Mouse (Mus musculus) splenic B cell, adult 2 months (primary cell): Measurements from ENCODE around the gene Jmjd1c.

Experiments
- DNase-seq: peaks from one replicate; pipeline ENCODE4 v3.0.0-alpha.2; 2011; ENCODE audit warnings: low read depth, low spot score
- H3K27me3 ChIP-seq: 2 replicates; pipeline ENCODE4 v1.6.1; 2012; ENCODE audit warnings: mild to moderate bottlenecking, low read length, moderate library complexity, mixed read lengths; ENCODE audit not compliant: control insufficient read depth, poor library complexity, insufficient read depth, severe bottlenecking
- H3K36me3 ChIP-seq: 2 replicates; pipeline ENCODE4 v1.6.1; 2012; ENCODE audit warnings: mild to moderate bottlenecking, low read length, moderate library complexity, mixed read lengths; ENCODE audit not compliant: control insufficient read depth, poor library complexity, insufficient read depth, severe bottlenecking

The Jmjd1c gene

DNA sequence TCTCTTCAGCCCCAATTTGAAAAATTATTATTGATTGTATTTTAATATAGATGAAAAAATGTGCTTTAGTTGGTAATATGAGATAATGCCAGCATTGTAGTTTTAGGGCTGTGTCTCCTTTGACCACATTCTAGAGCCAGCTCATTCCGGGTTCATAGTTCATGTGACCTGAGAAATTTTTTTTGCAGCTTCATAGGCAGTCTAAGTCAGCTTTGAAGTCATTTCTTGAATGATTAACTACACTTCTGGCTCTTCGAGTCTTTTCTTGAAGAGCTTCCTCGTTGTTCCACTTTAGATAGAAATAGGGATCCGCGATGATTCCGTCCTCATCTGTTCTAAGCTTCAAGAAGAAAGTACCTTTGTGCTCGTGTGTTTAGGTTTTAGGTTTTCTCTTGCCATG is 80.1 kb downstream of the Jmjd1c start:
- Histone ChIP-seq H3K36me3 (no peaks in the 10 kb centered on the region), H3K27me3 (no peaks in the 10 kb centered on the region)
- DNase-seq = no peak

DNA sequence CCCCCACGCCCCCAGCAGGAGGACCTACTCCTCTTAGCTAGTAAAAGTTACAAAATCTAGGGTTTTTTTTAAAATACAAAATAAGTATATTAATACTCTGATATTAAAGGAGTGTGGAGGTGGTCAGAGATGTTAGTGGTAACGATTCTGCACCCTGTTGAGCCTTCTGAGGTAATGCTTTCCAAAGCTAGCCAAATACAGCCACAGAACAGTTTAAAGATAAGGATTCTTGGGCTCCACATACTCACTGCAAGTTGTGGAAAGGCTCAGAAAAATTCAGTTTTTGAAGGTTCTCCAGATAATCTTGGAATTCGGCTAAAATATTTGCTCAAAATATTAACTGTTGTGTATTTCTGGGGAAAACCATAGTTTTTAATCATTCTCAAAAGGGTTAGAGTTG is 81.0 kb downstream of the Jmjd1c start:
- no peak for DNase-seq
- no peaks in the 10 kb centered on the region for H3K36me3 ChIP-seq
- no peaks in the 10 kb centered on the region for H3K27me3 ChIP-seq

DNA sequence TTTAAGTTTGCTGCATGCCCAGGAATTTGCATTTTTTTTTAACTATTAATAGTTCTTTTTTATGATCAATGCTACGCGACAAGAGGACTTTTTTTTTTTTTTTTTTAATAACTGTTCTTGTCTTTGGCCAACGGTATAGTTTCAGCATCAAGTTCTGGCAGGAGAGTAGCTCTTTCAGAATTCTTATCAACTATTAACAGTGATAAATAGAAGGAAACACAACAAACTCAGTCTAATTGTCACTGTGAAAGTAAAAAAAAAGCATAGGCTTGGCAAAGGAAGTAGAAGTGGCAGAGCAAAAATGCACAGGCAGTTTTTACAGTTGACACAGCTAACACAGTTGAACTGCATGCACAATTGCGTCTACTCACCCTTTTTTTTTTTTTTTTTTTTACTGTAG is 81.5 kb downstream of the Jmjd1c start:
- no peak for DNase-seq
- Histone ChIP-seq H3K27me3 (no peaks in the 10 kb centered on the region), H3K36me3 (no peaks in the 10 kb centered on the region)

GRCm38 (mm10) chr10:67180021-67180420 is 84.1 kb downstream of the Jmjd1c start:
- no peaks in the 10 kb centered on the region for H3K36me3 ChIP-seq
- no peaks in the 10 kb centered on the region for H3K27me3 ChIP-seq
- no peak for DNase-seq

GRCm38 (mm10) chr10:67180799-67181198 is 84.9 kb downstream of the Jmjd1c start:
- DNase-seq = no peak
- H3K27me3 ChIP-seq = no peaks in the 10 kb centered on the region
- no peaks in the 10 kb centered on the region for H3K36me3 ChIP-seq

DNA sequence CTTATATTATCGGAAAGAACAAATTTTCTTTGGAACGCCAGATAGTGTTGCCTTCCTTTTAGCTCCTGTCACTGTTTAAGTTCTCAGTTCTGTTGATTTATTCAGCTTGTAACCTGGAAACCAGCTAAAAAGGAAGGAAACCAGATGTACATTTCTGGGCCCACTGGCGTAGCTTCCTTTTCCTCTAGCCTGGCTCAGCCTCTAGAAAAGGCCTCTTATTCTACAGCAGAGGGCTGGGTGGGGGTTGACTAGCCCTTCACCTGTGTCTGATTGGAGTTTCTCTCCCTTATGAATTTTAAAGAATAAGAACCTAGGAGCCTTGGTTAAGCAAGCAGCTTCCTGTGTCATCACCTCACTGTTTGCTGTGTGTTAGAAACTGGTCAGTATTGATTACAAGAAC is 86.7 kb downstream of the Jmjd1c start:
- peak; percentile 80 for DNase-seq
- H3K36me3 ChIP-seq = no peaks in the 10 kb centered on the region
- no peaks in the 10 kb centered on the region for H3K27me3 ChIP-seq

DNA sequence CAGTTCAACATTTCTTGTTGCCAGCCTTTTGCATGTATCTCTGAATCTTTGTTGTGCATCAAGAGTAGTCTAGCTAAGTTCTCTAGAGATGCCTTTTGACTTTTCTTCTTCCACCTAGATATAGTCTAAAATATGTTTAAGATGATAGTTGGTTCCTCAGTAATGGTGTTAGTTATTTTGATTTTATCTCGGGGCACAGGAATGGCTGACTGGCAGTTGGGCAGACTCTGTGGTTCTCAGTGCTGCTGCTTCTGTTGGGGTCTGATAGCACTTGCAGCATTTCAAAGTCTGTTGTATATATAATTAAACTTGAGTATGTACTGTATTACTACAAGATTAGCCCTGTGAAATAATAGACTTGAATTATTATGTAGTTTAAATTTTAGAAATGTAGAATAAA is 87.2 kb downstream of the Jmjd1c start:
- DNase-seq = no peak
- H3K36me3 ChIP-seq = no peaks in the 10 kb centered on the region
- H3K27me3 ChIP-seq = no peaks in the 10 kb centered on the region

DNA sequence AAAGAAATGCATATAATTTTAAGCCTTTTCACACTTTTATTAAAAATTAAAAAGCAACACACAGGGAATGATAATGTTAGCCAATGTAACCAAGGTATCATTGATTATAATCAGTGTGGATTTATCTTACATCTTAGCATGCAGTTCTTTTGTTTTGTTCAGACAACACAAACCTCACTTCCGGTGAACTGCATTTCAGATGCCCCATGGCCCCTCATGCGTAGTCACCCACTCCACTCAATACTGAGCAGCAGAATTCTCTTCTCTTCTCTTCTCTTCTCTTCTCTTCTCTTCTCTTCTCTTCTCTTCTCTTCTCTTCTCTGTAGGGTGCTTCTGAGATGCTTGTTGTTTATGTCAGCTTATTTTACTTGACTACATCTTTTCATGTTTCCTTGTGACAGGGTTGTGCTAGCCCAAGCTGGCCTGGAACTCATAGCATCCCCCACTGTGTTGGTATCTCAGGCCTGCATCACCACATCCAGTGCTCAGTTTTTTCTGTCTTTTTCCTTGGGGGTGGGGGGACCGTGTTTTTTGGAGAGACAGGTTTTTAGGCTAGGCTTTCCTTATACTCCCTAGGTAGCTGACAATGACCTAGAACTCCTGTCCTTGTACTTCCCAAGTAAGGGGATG is 88.6 kb downstream of the Jmjd1c start:
- Histone ChIP-seq H3K36me3 (no peaks in the 10 kb centered on the region), H3K27me3 (no peaks in the 10 kb centered on the region)
- peak; percentile 54 for DNase-seq

DNA sequence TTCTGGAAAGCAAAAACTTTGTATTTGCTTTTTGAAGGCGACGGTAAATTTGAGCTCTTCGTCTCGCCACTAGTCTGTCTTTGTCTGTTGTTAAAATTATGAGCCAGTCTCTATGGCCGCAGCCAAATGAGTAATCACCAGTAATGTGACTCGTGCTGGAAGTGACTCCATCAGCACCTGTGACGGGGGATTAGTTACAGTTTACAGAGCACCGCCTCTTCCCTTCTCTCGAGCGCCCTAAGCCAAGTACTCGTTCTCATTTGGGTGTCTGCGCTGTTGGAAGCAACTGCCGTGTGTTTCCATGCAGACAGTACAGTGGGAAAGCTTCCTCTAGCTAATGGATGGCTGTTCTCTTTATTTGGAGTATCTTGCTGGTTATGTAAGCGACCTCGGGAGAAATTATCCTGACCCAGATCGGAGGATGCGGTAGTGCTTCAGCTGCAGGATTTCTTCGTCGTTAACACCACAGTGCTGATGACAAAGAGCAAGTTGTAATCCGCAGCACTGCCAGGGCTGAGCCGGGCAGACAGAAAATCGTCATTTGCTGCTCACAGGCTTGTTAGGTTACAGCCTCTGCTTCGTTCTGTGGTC is 89.7 kb downstream of the Jmjd1c start:
- no peaks in the 10 kb centered on the region for H3K36me3 ChIP-seq
- no peaks in the 10 kb centered on the region for H3K27me3 ChIP-seq
- DNase-seq = peak; percentile 92

DNA sequence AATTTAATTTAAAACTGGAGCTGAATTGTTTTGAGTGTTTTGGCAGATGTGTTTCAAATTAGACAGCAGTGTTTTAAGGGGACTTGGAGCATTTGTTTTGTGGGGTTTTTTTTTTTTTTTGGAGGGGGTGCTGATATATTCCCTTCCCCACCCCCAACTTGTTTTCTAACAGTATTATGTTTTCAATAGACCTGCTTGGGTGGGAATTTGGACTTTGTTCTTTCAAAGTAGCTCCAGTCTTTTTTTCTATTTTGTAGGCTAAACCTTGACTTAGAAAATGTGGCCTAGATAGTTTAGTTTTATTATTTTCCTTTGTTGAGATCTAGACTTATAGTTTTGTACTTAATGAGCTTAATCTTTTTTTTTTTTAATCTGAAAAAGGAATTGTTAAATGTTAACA is 90.6 kb downstream of the Jmjd1c start:
- H3K27me3 ChIP-seq = no peaks in the 10 kb centered on the region
- no peak for DNase-seq

DNA sequence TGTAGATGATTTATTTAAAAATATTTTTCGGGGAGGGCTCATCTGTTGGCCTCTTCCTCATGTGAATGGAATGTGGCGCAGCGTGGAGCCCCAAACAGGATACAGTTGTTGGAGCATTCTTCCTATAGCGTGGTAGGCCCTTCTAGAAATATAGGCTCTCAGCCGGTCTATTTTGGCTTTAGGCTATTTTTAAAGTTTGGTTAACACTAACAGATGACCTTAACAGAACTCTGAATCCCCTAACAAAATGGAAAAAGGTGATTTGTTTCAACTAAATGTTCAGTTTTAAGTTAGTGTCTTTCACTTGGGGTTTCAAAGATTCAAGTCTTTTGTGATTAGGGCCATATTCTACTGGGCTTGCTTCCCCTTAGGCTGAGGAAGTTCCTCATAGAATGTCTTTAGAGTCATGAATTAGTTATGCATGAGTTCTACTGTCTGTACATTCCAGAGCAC is 91.1 kb downstream of the Jmjd1c start:
- peaks cover 2% of the 10 kb centered on the region; the same call in 1 of the 2 replicates for H3K36me3 ChIP-seq
- peak; percentile 79 for DNase-seq
- H3K27me3 ChIP-seq = no peaks in the 10 kb centered on the region

More for the DNA sequence above, 90.6 kb downstream of the Jmjd1c start:
- H3K36me3 ChIP-seq = peaks cover 2% of the 10 kb centered on the region; the same call in 1 of the 2 replicates

DNA sequence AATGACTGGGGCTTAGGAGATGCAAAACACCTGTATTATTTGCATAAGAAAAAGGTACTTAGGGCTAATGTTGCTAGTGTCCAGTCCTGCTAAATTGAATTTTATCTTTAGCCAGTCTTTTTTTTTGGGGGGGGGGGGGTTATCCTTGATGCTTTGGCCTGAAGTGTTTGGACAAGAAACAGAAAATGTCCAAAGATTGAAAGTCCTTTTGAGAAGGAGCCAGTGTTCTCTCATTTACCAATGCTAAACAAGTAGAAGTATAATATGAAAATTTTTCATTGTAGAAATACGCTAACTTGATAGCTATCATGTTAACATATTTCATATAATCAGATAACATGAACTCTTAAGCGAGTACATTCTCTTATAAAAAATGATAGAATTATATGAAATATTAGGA is 92.0 kb downstream of the Jmjd1c start:
- Histone ChIP-seq H3K27me3 (no peaks in the 10 kb centered on the region), H3K36me3 (peaks cover 6% of the 10 kb centered on the region)
- no peak for DNase-seq

- Histone ChIP-seq H3K36me3 (peaks cover 7% of the 10 kb centered on the region), H3K27me3 (no peaks in the 10 kb centered on the region)
- DNase-seq = no peak
Observed at GRCm38 (mm10) chr10:67189057-67189456, 93.1 kb downstream of the Jmjd1c start.

DNA sequence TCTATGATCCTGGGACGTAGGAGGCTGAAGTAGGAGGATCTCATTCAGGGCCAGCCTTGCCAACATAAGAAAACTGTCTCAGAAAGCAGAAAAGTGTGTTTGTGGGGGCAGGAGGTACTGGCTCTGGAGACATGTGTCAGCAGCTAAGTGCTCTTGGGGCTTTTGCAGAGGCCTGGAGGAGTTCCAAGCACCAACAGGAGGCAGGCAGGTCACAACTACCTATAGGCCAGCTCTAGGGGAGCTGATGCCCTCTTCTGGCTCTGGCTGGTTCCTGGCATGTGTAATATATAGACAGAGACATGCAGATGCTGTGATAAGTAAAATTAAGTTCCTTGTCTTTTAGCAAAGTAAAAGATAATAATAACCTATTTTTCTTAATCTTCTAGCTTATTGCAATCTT is 94.3 kb downstream of the Jmjd1c start:
- peaks cover 9% of the 10 kb centered on the region for H3K36me3 ChIP-seq
- DNase-seq = peak; percentile 69
- no peaks in the 10 kb centered on the region for H3K27me3 ChIP-seq

GRCm38 (mm10) chr10:67192366-67192765 is 96.4 kb downstream of the Jmjd1c start:
- peak; percentile 61 for DNase-seq
- Histone ChIP-seq H3K36me3 (peaks cover 9% of the 10 kb centered on the region), H3K27me3 (no peaks in the 10 kb centered on the region)
